Mouse (Mus musculus) neural tube, embryonic 14.5 days (tissue): Measurements from ENCODE around the gene Flii. TPM values are rescaled to one million over a fixed set of nuclear protein-coding genes. Genes with fewer than 3 reads are reported as not detected.
A peak's percentile ranks its signal among the peaks of the same experiment; 100 is the strongest.

Source experiments
- ATAC-seq: fragments of 200-750 bp; cut with Nextera tagmentation; 2 replicates; pipeline ENCODE4 v1.8.0; 2017; ENCODE audit warnings: low read depth, mild to moderate bottlenecking, moderate TSS enrichment, moderate library complexity
- H3K27ac ChIP-seq: fragments of 300-500 bp; sonication (generic); 2 replicates; pipeline ENCODE4 v1.5.1; 2014; ENCODE audit warnings: low read depth, mild to moderate bottlenecking, control low read depth, low read length, moderate library complexity, mixed read lengths
- H3K27me3 ChIP-seq: fragments of 300-500 bp; sonication (generic); 2 replicates; pipeline ENCODE4 v1.6.1; 2014; ENCODE audit warnings: low read length; ENCODE audit not compliant: control insufficient read depth, insufficient read depth
- H3K36me3 ChIP-seq: fragments of 300-500 bp; sonication (generic); 2 replicates; pipeline ENCODE4 v1.6.1; 2014; ENCODE audit warnings: low read length, mixed read lengths; ENCODE audit not compliant: control insufficient read depth, insufficient read depth
- H3K4me1 ChIP-seq: fragments of 300-500 bp; sonication (generic); 2 replicates; pipeline ENCODE4 v1.6.1; 2014; ENCODE audit warnings: low read length; ENCODE audit not compliant: control insufficient read depth, insufficient read depth
- H3K4me2 ChIP-seq: fragments of 300-500 bp; sonication (generic); 2 replicates; pipeline ENCODE4 v1.6.1; 2014; ENCODE audit warnings: mild to moderate bottlenecking, low read depth, low read length, control low read depth
- H3K4me3 ChIP-seq: fragments of 300-500 bp; sonication (generic); 2 replicates; pipeline ENCODE4 v1.5.1; 2014; ENCODE audit warnings: low read depth, low read length, control low read depth, mixed read lengths
- H3K9ac ChIP-seq: fragments of 300-500 bp; sonication (generic); replicated peaks from 2 replicates; pipeline ENCODE4 v1.6.1; 2014; ENCODE audit warnings: low read depth, mild to moderate bottlenecking, control low read depth, low read length, mixed read lengths
- H3K9me3 ChIP-seq: fragments of 300-500 bp; sonication (generic); 2 replicates; pipeline ENCODE4 v1.6.1; 2016; ENCODE audit warnings: low read length; ENCODE audit not compliant: control insufficient read depth
- WGBS: fragments of 180-500 bp; shearing (Covaris S2); extraction: QIAGEN DNeasy Blood & Tissue Kit; methylation state at CpG from one replicate; pipeline ENCODE4 v1.1.7; 2014; 5-methylcytosine and 5-hydroxymethylcytosine counted together
- microRNA-seq: library from miRNA; unstranded; fragments of <30 nt; microRNA quantifications from one replicate; pipeline ENCODE4, GENCODE M21; 2016
- polyA plus RNA-seq: library from polyadenylated mRNA; unstranded; fragments of >200 nt; fragmentation: Nextera tagmentation; extraction: Ambion mirVana; gene quantifications from 2 replicates; pipeline ENCODE4 v1.2.1, GENCODE M21; 2014

Gene Flii
- polyA plus RNA-seq, 1 experiment from 2014 or later, result 52.9 TPM

DNA sequence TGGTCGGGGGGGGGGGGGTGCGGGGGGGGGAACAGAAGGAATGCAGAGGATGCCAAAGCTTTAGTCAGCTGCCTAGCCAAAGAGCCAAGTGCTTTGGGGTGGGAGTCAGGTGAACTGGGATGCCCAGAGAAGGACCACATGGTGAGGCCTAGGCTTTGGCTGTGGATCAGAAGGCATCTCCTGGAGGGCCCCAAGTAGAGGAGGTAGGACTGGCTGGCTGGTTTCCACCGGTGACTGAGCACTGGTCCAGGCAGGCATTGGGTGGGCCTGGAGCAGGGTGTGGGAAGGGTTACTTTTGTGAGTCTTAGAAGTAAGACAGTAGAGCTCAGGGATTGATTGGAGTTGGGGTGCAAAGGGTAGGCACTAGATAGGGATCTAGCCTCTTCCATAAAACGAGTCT is 25.5 kb downstream of the Flii start:
- Histone ChIP-seq H3K4me1 (peaks cover 35% of the 10 kb centered on the region), H3K36me3 (peaks cover 17% of the 10 kb centered on the region), H3K4me3 (no peak overlapping the region), H3K27ac (no peak overlapping the region), H3K9ac (no peak overlapping the region), H3K4me2 (peak overlapping the region; percentile 18; the same call in 1 of the 2 replicates), H3K27me3 (no peaks in the 10 kb centered on the region), H3K9me3 (no peaks in the 10 kb centered on the region)
- WGBS, result 83% methylated on average over 2 of the region's 4 CpGs
- no peak for ATAC-seq

- ATAC-seq, result no peak; the same call in 1 of the 2 replicates
- Histone ChIP-seq H3K27ac (peak overlapping the region; percentile 87; the same call in 1 of the 2 replicates), H3K9ac (peak overlapping the region; percentile 86), H3K4me3 (peak overlapping the region; percentile 86), H3K4me2 (peak overlapping the region; percentile 93), H3K4me1 (peaks cover 35% of the 10 kb centered on the region), H3K27me3 (no peaks in the 10 kb centered on the region), H3K36me3 (peaks cover 7% of the 10 kb centered on the region; the same call in 1 of the 2 replicates), H3K9me3 (no peaks in the 10 kb centered on the region)
- WGBS, result 22% methylated on average over 12 of the region's 12 CpGs
These were observed 26.5 kb downstream of the Flii start for GRCm38 (mm10) chr11:60700320-60701185.

DNA sequence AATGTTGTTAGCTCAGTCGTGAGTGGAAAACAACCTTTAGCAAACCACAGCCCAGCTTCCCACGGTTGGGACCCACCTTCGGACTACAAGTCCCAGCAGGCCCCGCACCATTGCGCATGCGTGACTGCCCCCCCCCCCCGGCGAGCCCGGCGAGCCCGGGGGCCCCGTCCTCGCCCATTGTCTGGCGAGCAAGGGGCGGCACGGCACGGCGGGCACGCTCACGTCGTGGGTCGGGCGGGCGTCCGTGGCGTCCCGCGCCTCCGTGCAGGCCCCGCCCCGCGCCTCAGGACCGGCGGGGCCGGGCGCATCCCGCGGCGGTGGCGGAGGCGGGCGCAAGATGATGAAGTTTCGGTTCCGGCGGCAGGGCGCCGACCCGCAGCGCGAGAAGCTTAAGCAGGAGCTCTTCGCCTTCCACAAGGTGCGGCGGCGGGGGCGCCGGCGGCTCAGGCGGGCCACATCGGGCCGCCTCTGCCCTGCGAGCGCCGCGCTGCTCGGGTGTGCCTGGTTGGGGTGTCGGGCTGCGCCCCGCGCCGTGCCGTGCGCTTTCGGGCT is 27.5 kb downstream of the Flii start, which contains the start of gene Llgl1:
Gene Llgl1, plus strand, starts transcription at position 200 of the 552 bp plus-strand sequence.
- Histone ChIP-seq H3K4me1 (peaks cover 35% of the 10 kb centered on the region), H3K9me3 (no peaks in the 10 kb centered on the region), H3K4me2 (peak within 1 kb of the TSS; percentile 93), H3K9ac (peak within 1 kb of the TSS; percentile 86), H3K27ac (peak within 1 kb of the TSS; percentile 87), H3K4me3 (peak within 1 kb of the TSS; percentile 86), H3K27me3 (no peaks in the 10 kb centered on the region), H3K36me3 (0 out of 2 replicates have a peak, but pooled peaks cover under 1% of the 10 kb centered on the region)
- WGBS, result under 1% methylated on average over 47 of the region's 73 CpGs
- peak; percentile 90 for ATAC-seq

DNA sequence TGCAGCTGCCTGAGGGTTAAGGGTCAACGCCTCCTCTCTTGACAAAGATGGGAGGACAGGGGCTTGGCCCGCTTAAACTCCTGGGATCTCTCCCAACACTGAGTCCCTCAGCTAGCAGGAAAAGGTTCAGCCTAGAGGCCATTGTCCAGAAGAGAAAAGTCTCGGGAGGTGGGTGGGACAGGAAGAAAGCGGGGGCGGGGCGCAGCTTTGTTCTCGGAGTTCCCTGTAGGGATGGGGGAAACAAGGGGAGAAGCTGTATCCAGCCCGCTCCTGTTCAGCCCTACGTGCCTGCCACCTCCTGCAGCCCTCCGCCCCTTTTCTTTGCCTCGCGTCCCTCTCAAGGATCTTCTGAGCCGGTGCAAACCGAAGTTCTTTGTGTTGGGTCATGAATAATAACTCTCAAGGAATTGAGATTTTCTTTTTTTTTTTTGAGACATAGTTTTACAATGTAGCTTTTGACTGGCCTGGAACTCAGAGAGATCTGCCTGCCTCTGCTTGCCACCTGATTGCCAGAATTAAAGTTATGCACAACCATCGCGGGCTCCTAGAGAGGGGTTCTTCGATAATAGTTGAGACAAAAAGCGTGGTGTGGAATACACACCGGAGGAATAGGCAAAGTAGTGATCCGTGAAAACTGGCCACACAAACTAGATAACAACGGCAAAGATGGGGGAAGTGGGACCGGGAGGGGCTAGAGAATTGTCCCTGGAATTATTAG is 28.1 kb downstream of the Flii start:
- H3K4me1 ChIP-seq, result peaks cover 35% of the 10 kb centered on the region
- WGBS, result 1% methylated on average over 22 of the region's 22 CpGs
- H3K4me3 ChIP-seq, result peak overlapping the region; percentile 86
- H3K27ac ChIP-seq, result peak overlapping the region; percentile 87
- H3K4me2 ChIP-seq, result peak overlapping the region; percentile 58
- H3K27me3 ChIP-seq, result no peaks in the 10 kb centered on the region
- ATAC-seq, result peak; percentile 33
- H3K36me3 ChIP-seq, result no peaks in the 10 kb centered on the region
- no peaks in the 10 kb centered on the region for H3K9me3 ChIP-seq
- H3K9ac ChIP-seq, result peak overlapping the region; percentile 86

- H3K27ac ChIP-seq, result no peak overlapping the region
- no peak overlapping the region for H3K9ac ChIP-seq
- no peaks in the 10 kb centered on the region for H3K27me3 ChIP-seq
- no peaks in the 10 kb centered on the region for H3K36me3 ChIP-seq
- ATAC-seq, result no peak
- H3K4me2 ChIP-seq, result no peak overlapping the region
- no peak overlapping the region for H3K4me3 ChIP-seq
- no peaks in the 10 kb centered on the region for H3K9me3 ChIP-seq
- 76% methylated on average over 2 of the region's 2 CpGs for WGBS
- peaks cover 22% of the 10 kb centered on the region for H3K4me1 ChIP-seq
These were observed 29.5 kb downstream of the Flii start for GRCm38 (mm10) chr11:60697561-60697960.

GRCm38 (mm10) chr11:60696165-60696564 is 30.9 kb downstream of the Flii start:
- 69% methylated on average over 1 of the region's 1 CpGs for WGBS
- Histone ChIP-seq H3K4me3 (no peak overlapping the region), H3K4me2 (no peak overlapping the region), H3K9ac (no peak overlapping the region), H3K27me3 (no peaks in the 10 kb centered on the region), H3K9me3 (no peaks in the 10 kb centered on the region), H3K4me1 (peaks cover 13% of the 10 kb centered on the region), H3K36me3 (no peaks in the 10 kb centered on the region), H3K27ac (no peak overlapping the region)
- ATAC-seq, result no peak

Small RNAs within 50 kb of the gene (microRNA-seq; reads per million reads assigned to microRNA genes)
- gene Mir5100, result 0.85 reads per million

Other genes starting within 250 kb of the Flii start
- 17.0 and 19.9 TPM in 2 replicates for gene Alkbh5, start 190.9 kb downstream of the Flii start, polyA plus RNA-seq
- 35.6 and 42.8 TPM in 2 replicates for gene Llgl1, start 27.5 kb downstream of the Flii start, polyA plus RNA-seq
- 23.1 and 25.6 TPM in 2 replicates for gene Mief2, start 1.1 kb upstream of the Flii start, polyA plus RNA-seq
- 6.5 and 9.2 TPM in 2 replicates for gene Top3a, start 50.1 kb upstream of the Flii start, polyA plus RNA-seq
- 8.0 and 8.3 TPM in 2 replicates for gene Smcr8, start 50.3 kb upstream of the Flii start, polyA plus RNA-seq
- 4.7 and 5.1 TPM in 2 replicates for gene Shmt1, start 84.5 kb upstream of the Flii start, polyA plus RNA-seq
- gene Dhrs7b, start 103.4 kb upstream of the Flii start, polyA plus RNA-seq, result 33.2 and 34.6 TPM in 2 replicates
- gene Tmem11, start 152.0 kb upstream of the Flii start, polyA plus RNA-seq, result 61.2 and 62.8 TPM in 2 replicates
- 29.0 and 33.1 TPM in 2 replicates for gene Natd1, start 187.5 kb upstream of the Flii start, polyA plus RNA-seq
- gene Map2k3, start 204.8 kb upstream of the Flii start, polyA plus RNA-seq, result 22.5 and 28.9 TPM in 2 replicates